Mouse (Mus musculus) myocyte (in vitro differentiated cells): ENCODE results near the gene Lrfn3.

Experiments used
- CEBPB ChIP-seq: IDR thresholded peaks from 2 replicates; pipeline ENCODE4 v1.6.1; 2011; ENCODE audit warnings: mild to moderate bottlenecking, moderate library complexity; ENCODE audit not compliant: poor library complexity, insufficient read depth, severe bottlenecking
- E2F4 ChIP-seq: IDR thresholded peaks from one replicate; pipeline ENCODE4 v1.6.1; 2011; ENCODE audit warnings: mild to moderate bottlenecking, control low read depth, moderate library complexity; ENCODE audit not compliant: insufficient read depth
- MAX ChIP-seq: IDR thresholded peaks from one replicate; pipeline ENCODE4 v1.6.1; 2011; ENCODE audit warnings: low read depth, mild to moderate bottlenecking, control low read depth
- MYOD1 ChIP-seq, 3 experiments: IDR thresholded peaks; one replicate each; pipeline ENCODE4 v1.6.1; 2011; ENCODE audit warnings: control low read depth in 2 of 3, low read depth in 2 of 3, mild to moderate bottlenecking in 2 of 3, moderate library complexity in 1 of 3; ENCODE audit not compliant: insufficient read length in 2 of 3, control insufficient read depth in 1 of 3
- MYOG ChIP-seq, 3 experiments: IDR thresholded peaks; one replicate each; pipeline ENCODE4 v1.6.1; 2011; ENCODE audit warnings: control low read depth in 2 of 3, low read depth in 2 of 3, mild to moderate bottlenecking in 2 of 3; ENCODE audit not compliant: insufficient read length in 2 of 3, control insufficient read depth in 1 of 3, insufficient read depth in 1 of 3
- POLR2A ChIP-seq: IDR thresholded peaks from one replicate; pipeline ENCODE4 v1.6.1; 2011; ENCODE audit warnings: low read depth, mild to moderate bottlenecking, control low read depth, moderate library complexity; ENCODE audit not compliant: insufficient read length
- POLR2AphosphoS2 ChIP-seq: IDR thresholded peaks from one replicate; pipeline ENCODE4 v1.6.1; 2011; ENCODE audit warnings: low read depth, control low read depth; ENCODE audit not compliant: insufficient read length
- SRF ChIP-seq: IDR thresholded peaks from one replicate; pipeline ENCODE4 v1.6.1; 2011; ENCODE audit warnings: low read depth; ENCODE audit not compliant: control insufficient read depth, insufficient read length
- TCF12 ChIP-seq: IDR thresholded peaks from one replicate; pipeline ENCODE4 v1.6.1; 2011; ENCODE audit warnings: mild to moderate bottlenecking, control low read depth; ENCODE audit not compliant: poor library complexity, insufficient read depth, severe bottlenecking
- TCF3 ChIP-seq: IDR thresholded peaks from one replicate; pipeline ENCODE4 v1.6.1; 2011; ENCODE audit warnings: low read depth, control low read depth; ENCODE audit not compliant: insufficient read length
- USF1 ChIP-seq: IDR thresholded peaks from one replicate; pipeline ENCODE4 v1.6.1; 2011; ENCODE audit warnings: low read depth, mild to moderate bottlenecking, control low read depth, moderate library complexity

DNA sequence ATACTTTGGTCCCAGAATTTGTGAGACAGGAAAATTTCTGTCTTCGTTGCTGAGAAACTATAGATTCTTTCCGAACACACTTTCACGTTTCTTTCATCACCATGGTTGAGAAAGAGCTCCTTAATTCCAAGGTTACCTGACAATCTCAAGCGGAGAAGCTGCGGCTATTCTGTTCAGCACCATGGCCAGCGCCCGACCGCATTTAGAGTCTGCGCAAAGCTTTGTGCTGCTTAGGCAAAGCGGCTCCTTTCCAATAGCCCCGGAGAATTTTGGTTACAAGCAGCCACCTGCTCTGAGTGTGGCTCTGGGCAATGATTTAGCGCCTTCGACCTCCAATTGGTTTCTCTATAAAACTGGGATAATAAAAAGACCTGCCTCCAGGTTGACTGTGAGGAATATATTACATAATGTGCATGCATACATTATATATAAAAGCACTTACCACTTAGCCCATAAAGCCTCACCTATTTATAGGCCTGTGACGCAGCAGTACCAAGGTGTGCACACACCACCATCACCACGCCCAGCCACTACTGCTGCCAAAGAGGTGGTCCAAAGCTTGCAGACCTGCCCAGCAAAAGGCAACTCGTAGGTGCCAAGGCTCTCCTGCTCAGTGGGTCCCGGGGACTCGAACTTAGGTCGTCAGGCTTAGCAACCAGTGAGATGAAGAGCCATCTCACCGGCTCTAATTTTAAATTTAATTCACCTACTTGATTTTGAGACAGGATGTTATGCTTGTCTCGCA lies 15.8 kb downstream of the Lrfn3 start:
- TF ChIP-seq POLR2AphosphoS2 (no peak), POLR2A (no peak), USF1 (no peak), TCF12 (no peak), MAX (no peak), E2F4 (no peak), TCF3 (no peak), MYOD1 (IDR thresholded peaks at IDR 0.05; ENCODE audit: control insufficient read depth in 1 of 3, insufficient read length in 2 of 3, low read depth in 2 of 3) (no peak), SRF (no peak), MYOG (IDR thresholded peaks at IDR 0.05; ENCODE audit: control insufficient read depth in 1 of 3, insufficient read depth in 1 of 3, insufficient read length in 2 of 3, low read depth in 2 of 3) (no peak), CEBPB (no peak)
